Mouse (Mus musculus): ENCODE data around the gene Sipa1l2. TPM values are rescaled to one million over a fixed set of nuclear protein-coding genes. Genes with fewer than 3 reads are reported as not detected.

Gene Sipa1l2
- polyA plus RNA-seq, 1 experiment from 2014 or later, result 25.9 TPM

GRCm38 (mm10) chr8:125428979-125429690, 140.5 kb downstream of the Sipa1l2 start:
- H3K27me3 ChIP-seq (replicated peaks), result 0 out of 2 replicates have a peak, but pooled peaks cover 5% of the 10 kb centered on the region
- H3K36me3 ChIP-seq, result peaks cover 23% of the 10 kb centered on the region
- no peak overlapping the region for H3K4me3 ChIP-seq
- peaks cover 24% of the 10 kb centered on the region for H3K4me1 ChIP-seq
- peak; percentile 29; the same call in 1 of the 2 replicates for ATAC-seq (ENCODE audit: low FRiP score, low read depth)
- H3K9ac ChIP-seq, result no peak overlapping the region
- no peak overlapping the region for H3K27ac ChIP-seq
- no peak overlapping the region for H3K4me2 ChIP-seq (replicated peaks)
- no peaks in the 10 kb centered on the region for H3K9me3 ChIP-seq
- WGBS, result 21% methylated on average over 8 of the region's 8 CpGs

- H3K27ac ChIP-seq, result no peak overlapping the region
- WGBS, result 49% methylated on average over 10 of the region's 10 CpGs
- no peak overlapping the region for H3K9ac ChIP-seq
- H3K4me2 ChIP-seq (replicated peaks), result no peak overlapping the region
- H3K4me3 ChIP-seq, result no peak overlapping the region
- peaks cover 25% of the 10 kb centered on the region for H3K4me1 ChIP-seq
- H3K36me3 ChIP-seq, result peaks cover 15% of the 10 kb centered on the region
- H3K27me3 ChIP-seq (replicated peaks), result no peaks in the 10 kb centered on the region
- peak; percentile 54 for ATAC-seq (ENCODE audit: low FRiP score, low read depth)
- no peaks in the 10 kb centered on the region for H3K9me3 ChIP-seq
Observed at GRCm38 (mm10) chr8:125423861-125424260, 145.7 kb downstream of the Sipa1l2 start.

DNA sequence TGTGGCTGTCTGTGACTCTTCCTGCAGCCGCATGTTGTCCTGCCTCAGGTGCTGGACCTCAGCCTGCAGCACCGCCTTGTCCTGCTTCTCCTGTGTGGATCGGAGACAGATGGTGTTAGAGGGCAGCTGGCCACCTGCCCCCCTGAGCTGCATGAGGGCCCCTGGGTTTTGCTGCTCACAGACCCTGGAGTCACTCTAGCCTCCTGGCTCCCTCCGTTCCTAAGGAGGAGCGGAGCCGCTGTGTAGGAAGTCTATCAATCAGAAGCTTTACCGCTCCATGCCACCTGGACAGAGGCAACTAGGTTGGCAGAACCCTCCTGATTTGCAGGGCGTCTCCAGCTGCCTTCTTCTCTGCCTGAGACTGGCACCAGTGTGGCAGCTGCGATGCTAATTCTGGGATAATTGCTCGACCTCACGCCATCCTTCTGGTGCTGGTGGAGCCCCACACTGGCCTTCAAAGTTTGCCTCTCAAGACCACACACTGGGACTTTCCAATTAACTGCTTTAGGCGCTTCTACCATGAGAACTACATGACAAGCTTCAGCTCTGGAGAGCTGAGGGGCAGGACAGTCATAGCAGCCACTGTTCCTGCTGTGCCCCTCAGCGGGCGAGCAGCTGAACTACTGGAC, 150.3 kb downstream of the Sipa1l2 start:
- no peak for ATAC-seq (ENCODE audit: low FRiP score, low read depth)
- Histone ChIP-seq H3K27me3 (replicated peaks) (no peaks in the 10 kb centered on the region), H3K4me1 (peaks cover 8% of the 10 kb centered on the region), H3K36me3 (peaks cover 19% of the 10 kb centered on the region), H3K9ac (no peak overlapping the region), H3K27ac (no peak overlapping the region), H3K9me3 (no peaks in the 10 kb centered on the region), H3K4me3 (no peak overlapping the region), H3K4me2 (replicated peaks) (no peak overlapping the region)
- 82% methylated on average over 14 of the region's 14 CpGs for WGBS

- H3K9ac ChIP-seq, result no peak overlapping the region
- no peak for ATAC-seq (ENCODE audit: low FRiP score, low read depth)
Observed at GRCm38 (mm10) chr8:125416146-125416545, 153.5 kb downstream of the Sipa1l2 start.

GRCm38 (mm10) chr8:125414651-125415050, 155.0 kb downstream of the Sipa1l2 start:
- no peak overlapping the region for H3K9ac ChIP-seq
- ATAC-seq (ENCODE audit: low FRiP score, low read depth), result no peak
- no peaks in the 10 kb centered on the region for H3K9me3 ChIP-seq
- no peak overlapping the region for H3K4me2 ChIP-seq (replicated peaks)
- H3K27ac ChIP-seq, result no peak overlapping the region
- H3K4me1 ChIP-seq, result no peaks in the 10 kb centered on the region; the same call in 1 of the 2 replicates
- WGBS, result 93% methylated on average over 8 of the region's 8 CpGs
- H3K27me3 ChIP-seq (replicated peaks), result no peaks in the 10 kb centered on the region; the same call in 1 of the 2 replicates
- 0 out of 2 replicates have a peak, but pooled peaks cover 7% of the 10 kb centered on the region for H3K36me3 ChIP-seq
- H3K4me3 ChIP-seq, result no peak overlapping the region

More at GRCm38 (mm10) chr8:125416146-125416545, 153.5 kb downstream of the Sipa1l2 start:
- Histone ChIP-seq H3K9me3 (no peaks in the 10 kb centered on the region), H3K27me3 (replicated peaks) (no peaks in the 10 kb centered on the region), H3K4me1 (no peaks in the 10 kb centered on the region; the same call in 1 of the 2 replicates), H3K4me3 (no peak overlapping the region), H3K4me2 (replicated peaks) (no peak overlapping the region), H3K36me3 (peaks cover 7% of the 10 kb centered on the region; the same call in 1 of the 2 replicates), H3K27ac (no peak overlapping the region)
- WGBS, result 84% methylated on average over 6 of the region's 6 CpGs

DNA sequence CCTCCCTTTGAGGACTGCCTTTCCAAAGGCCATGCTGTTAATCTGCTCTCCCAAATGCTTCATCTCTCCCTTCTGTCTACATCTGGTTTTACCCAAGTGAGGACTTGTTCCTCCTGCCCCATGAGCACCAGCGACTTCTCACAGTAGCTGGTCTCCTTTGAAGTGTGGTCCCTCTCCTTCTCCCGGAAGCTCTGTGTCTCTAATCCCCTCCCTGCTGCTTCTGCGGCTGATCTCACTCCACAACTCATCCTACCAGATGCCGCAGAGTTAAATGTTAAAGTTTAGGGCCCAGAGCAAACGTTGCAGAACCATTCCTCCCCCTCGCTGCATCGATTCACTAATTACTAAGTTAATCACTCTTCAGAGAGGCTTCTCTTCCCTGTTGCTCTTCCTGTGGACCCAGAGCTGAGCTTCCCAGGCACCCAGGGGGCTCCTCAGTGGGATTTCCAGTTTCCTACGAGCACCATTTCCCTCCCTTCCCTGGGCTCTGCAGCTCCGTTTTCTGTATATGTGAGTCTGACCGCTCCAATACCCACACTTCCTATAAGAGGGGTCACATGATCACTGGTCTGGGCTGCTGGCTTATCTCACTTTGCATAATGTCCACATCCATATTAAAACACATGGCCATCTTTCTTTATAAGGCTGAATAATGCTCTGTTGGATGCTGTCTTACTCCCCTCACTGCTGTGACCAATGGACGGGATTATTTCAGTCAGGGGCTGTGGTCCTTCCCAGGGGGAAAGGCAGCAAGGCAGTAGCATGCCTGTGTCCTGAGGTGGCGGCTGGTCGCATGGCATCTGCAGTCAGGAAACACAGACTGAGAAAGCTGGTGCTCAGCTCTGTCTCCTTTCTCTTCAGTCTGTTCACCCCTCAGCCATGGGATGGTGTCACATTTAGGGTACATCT, 156.4 kb downstream of the Sipa1l2 start:
- H3K27ac ChIP-seq, result no peak overlapping the region
- no peaks in the 10 kb centered on the region for H3K36me3 ChIP-seq
- no peak overlapping the region for H3K4me2 ChIP-seq (replicated peaks)
- no peak overlapping the region for H3K4me3 ChIP-seq
- H3K27me3 ChIP-seq (replicated peaks), result peaks cover 3% of the 10 kb centered on the region; the same call in 1 of the 2 replicates
- ATAC-seq (ENCODE audit: low FRiP score, low read depth), result no peak
- WGBS, result 36% methylated on average over 13 of the region's 13 CpGs
- no peaks in the 10 kb centered on the region for H3K9me3 ChIP-seq
- H3K4me1 ChIP-seq, result peaks cover 3% of the 10 kb centered on the region; the same call in 1 of the 2 replicates
- H3K9ac ChIP-seq, result no peak overlapping the region

GRCm38 (mm10) chr8:125410646-125411045, 159.0 kb downstream of the Sipa1l2 start:
- ATAC-seq (ENCODE audit: low FRiP score, low read depth), result no peak
- WGBS, result 74% methylated on average over 5 of the region's 5 CpGs
- 0 out of 2 replicates have a peak, but pooled peaks cover 2% of the 10 kb centered on the region for H3K9me3 ChIP-seq
- H3K9ac ChIP-seq, result no peak overlapping the region
- H3K4me3 ChIP-seq, result no peak overlapping the region
- H3K4me2 ChIP-seq (replicated peaks), result no peak overlapping the region
- H3K4me1 ChIP-seq, result peaks cover 17% of the 10 kb centered on the region
- peaks cover 3% of the 10 kb centered on the region; the same call in 1 of the 2 replicates for H3K27me3 ChIP-seq (replicated peaks)
- H3K27ac ChIP-seq, result no peak overlapping the region
- no peaks in the 10 kb centered on the region for H3K36me3 ChIP-seq

DNA sequence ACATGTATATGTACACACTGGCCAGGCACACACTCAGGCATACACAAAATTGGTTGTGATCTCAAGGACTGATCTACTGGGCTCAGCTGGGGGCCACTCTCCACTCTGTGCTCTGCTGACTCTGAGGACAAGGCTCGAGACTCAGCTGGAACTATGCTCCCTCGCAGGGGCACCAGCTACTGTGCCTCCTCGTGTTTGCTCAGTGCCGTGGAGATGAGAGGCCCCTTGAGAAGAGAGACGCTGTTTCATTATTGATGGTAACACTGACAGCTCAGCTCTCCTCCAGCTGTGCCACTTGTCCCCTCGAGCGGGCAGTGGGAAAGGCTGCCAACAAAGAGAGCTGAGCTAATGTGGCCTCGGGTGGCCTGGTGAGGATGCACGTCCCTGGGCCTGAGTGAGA, 161.9 kb downstream of the Sipa1l2 start:
- 0 out of 2 replicates have a peak, but pooled peaks cover 7% of the 10 kb centered on the region for H3K9me3 ChIP-seq
- H3K9ac ChIP-seq, result no peak overlapping the region
- peaks cover 17% of the 10 kb centered on the region for H3K4me1 ChIP-seq
- peaks cover 3% of the 10 kb centered on the region; the same call in 1 of the 2 replicates for H3K27me3 ChIP-seq (replicated peaks)
- no peak overlapping the region for H3K27ac ChIP-seq
- H3K4me3 ChIP-seq, result no peak overlapping the region
- 22% methylated on average over 9 of the region's 9 CpGs for WGBS
- H3K4me2 ChIP-seq (replicated peaks), result no peak overlapping the region
- peak; percentile 50 for ATAC-seq (ENCODE audit: low FRiP score, low read depth)
- no peaks in the 10 kb centered on the region for H3K36me3 ChIP-seq

- no peak overlapping the region for H3K4me3 ChIP-seq
- no peak overlapping the region for H3K27ac ChIP-seq
- no peak overlapping the region for H3K9ac ChIP-seq
- peaks cover 3% of the 10 kb centered on the region; the same call in 1 of the 2 replicates for H3K27me3 ChIP-seq (replicated peaks)
- 0 out of 2 replicates have a peak, but pooled peaks cover 7% of the 10 kb centered on the region for H3K9me3 ChIP-seq
- peaks cover 17% of the 10 kb centered on the region for H3K4me1 ChIP-seq
- 79% methylated on average over 5 of the region's 5 CpGs for WGBS
- H3K36me3 ChIP-seq, result no peaks in the 10 kb centered on the region
- H3K4me2 ChIP-seq (replicated peaks), result no peak overlapping the region
- no peak for ATAC-seq (ENCODE audit: low FRiP score, low read depth)
Observed at GRCm38 (mm10) chr8:125406453-125406852, 163.2 kb downstream of the Sipa1l2 start.

DNA sequence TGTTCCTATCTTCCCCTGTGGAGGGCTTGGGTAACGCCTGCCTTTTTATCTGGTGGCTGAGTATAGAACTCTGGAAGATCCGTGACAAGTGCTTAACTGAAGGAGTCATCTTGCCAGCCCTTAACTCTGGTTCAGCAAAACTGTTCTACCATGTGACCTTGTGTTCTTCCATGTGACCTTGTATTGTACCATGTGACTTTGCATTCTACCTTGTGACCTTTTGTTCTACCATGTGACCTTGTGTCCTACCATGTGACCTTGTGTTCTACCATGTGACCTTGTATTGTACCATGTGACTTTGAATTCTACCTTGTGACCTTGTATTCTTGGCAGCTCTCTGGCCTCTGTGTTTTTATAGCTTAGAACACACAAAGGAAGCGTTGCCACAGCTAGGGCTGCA, 168.3 kb downstream of the Sipa1l2 start:
- Histone ChIP-seq H3K4me3 (no peak overlapping the region), H3K27me3 (replicated peaks) (no peaks in the 10 kb centered on the region), H3K4me1 (peaks cover 5% of the 10 kb centered on the region; the same call in 1 of the 2 replicates), H3K4me2 (replicated peaks) (no peak overlapping the region), H3K36me3 (no peaks in the 10 kb centered on the region), H3K9ac (no peak overlapping the region), H3K27ac (no peak overlapping the region), H3K9me3 (0 out of 2 replicates have a peak, but pooled peaks cover 7% of the 10 kb centered on the region)
- 89% methylated on average over 3 of the region's 3 CpGs for WGBS
- ATAC-seq (ENCODE audit: low FRiP score, low read depth), result no peak

GRCm38 (mm10) chr8:125397981-125398380, 171.6 kb downstream of the Sipa1l2 start:
- WGBS, result 33% methylated on average over 13 of the region's 14 CpGs
- no peak for ATAC-seq (ENCODE audit: low FRiP score, low read depth)
- Histone ChIP-seq H3K36me3 (no peaks in the 10 kb centered on the region), H3K9ac (no peak overlapping the region), H3K27ac (no peak overlapping the region), H3K27me3 (replicated peaks) (no peaks in the 10 kb centered on the region), H3K4me2 (replicated peaks) (no peak overlapping the region), H3K4me3 (no peak overlapping the region), H3K9me3 (no peaks in the 10 kb centered on the region), H3K4me1 (peaks cover 5% of the 10 kb centered on the region; the same call in 1 of the 2 replicates)

Measured in neural tube, embryonic 12.5 days (tissue).